Mouse (Mus musculus) limb, embryonic 10.5 days (tissue): ENCODE measurements at regions not wholly inside any gene's neighbourhood (a gene's known extent, or its start where the extent isn't known, plus 50 kb on each side); places are given as distances from the start of the nearest gene placed in this dataset.
A peak's percentile ranks its signal among the peaks of the same experiment; 100 is the strongest.
"Not testable (repeated sequence)": the region's sequence is repeated elsewhere in the genome, so short reads cannot be mapped to it uniquely, and the experiment has no call there.

ENCODE experiments used
- DNase-seq: peaks from one replicate; pipeline ENCODE4 v3.0.0-alpha.2; 2017; ENCODE audit warnings: low spot score
- H3K27ac ChIP-seq: fragments of 300-500 bp; sonication (generic); 2 replicates; pipeline ENCODE4 v1.5.1; 2016; ENCODE audit warnings: mild to moderate bottlenecking
- H3K27me3 ChIP-seq: fragments of 300-500 bp; sonication (generic); 2 replicates; pipeline ENCODE4 v1.6.1; 2016; ENCODE audit warnings: low read depth, mild to moderate bottlenecking; ENCODE audit not compliant: poor library complexity, severe bottlenecking
- H3K36me3 ChIP-seq: fragments of 300-500 bp; sonication (generic); 2 replicates; pipeline ENCODE4 v1.6.1; 2016; ENCODE audit warnings: mild to moderate bottlenecking, moderate library complexity
- H3K4me1 ChIP-seq: fragments of 300-500 bp; sonication (generic); 2 replicates; pipeline ENCODE4 v1.6.1; 2016
- H3K4me3 ChIP-seq: fragments of 300-500 bp; sonication (generic); 2 replicates; pipeline ENCODE4 v1.5.1; 2016; ENCODE audit warnings: mild to moderate bottlenecking, moderate library complexity
- H3K9me3 ChIP-seq: fragments of 300-500 bp; sonication (generic); replicated peaks from 2 replicates; pipeline ENCODE4 v1.6.1; 2016; ENCODE audit warnings: mild to moderate bottlenecking
- WGBS: fragments of 180-500 bp; shearing (Covaris S2); methylation state at CpG from one replicate; pipeline ENCODE4 v1.1.7; 2016; 5-methylcytosine and 5-hydroxymethylcytosine counted together

GRCm38 (mm10) chr12:113418731-113419402, 70.4 kb upstream of the Adam6b start:
- DNase-seq: peak; percentile 21
- Histone ChIP-seq H3K9me3 (no peaks in the 10 kb centered on the region), H3K27me3 (no peaks in the 10 kb centered on the region), H3K4me3 (no peak overlapping the region), H3K27ac (no peak overlapping the region), H3K4me1 (no peaks in the 10 kb centered on the region), H3K36me3 (no peaks in the 10 kb centered on the region)
- 90% methylated on average over 5 of the region's 5 CpGs for WGBS

DNA sequence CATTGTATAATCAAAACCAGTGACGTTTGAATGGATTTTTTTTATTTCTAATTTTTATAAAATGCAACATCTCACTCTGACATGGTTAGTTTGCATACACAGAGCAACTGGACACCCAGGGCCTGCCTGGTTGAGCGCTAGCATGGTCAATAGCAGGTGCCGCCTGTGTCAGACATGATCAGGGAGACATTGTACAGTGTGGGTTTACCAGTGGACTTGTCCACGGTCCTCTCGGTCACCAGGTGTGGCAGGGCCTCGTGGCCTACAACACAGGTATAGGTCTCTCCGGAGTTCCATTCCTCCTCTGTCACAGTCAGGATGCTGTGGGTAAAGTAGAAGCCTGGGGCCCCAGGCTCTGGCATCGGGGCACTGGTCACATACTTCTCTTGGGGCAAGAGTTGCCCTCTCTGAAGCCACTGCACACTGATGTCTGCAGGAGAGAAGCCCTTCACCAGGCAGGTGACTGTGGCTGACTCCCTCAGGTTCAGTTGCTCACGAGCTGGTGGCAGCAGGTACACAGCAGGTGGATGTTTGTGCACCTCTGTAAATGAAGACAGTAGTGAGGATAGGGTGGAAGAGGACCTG, 68.5 kb upstream of the Adam6b start:
- no peaks in the 10 kb centered on the region for H3K9me3 ChIP-seq
- no peak overlapping the region for H3K27ac ChIP-seq
- no peak overlapping the region for H3K4me3 ChIP-seq

GRCm38 (mm10) chr12:113421716-113422595, 67.4 kb upstream of the Adam6b start:
- Histone ChIP-seq H3K4me1 (no peaks in the 10 kb centered on the region), H3K27ac (no peak overlapping the region), H3K27me3 (no peaks in the 10 kb centered on the region), H3K9me3 (no peaks in the 10 kb centered on the region), H3K36me3 (no peaks in the 10 kb centered on the region), H3K4me3 (no peak overlapping the region)
- no peak for DNase-seq
- 85% methylated on average over 16 of the region's 16 CpGs for WGBS

More for the DNA sequence above, 68.5 kb upstream of the Adam6b start:
- 87% methylated on average over 9 of the region's 9 CpGs for WGBS
- no peak for DNase-seq
- no peaks in the 10 kb centered on the region for H3K4me1 ChIP-seq
- H3K27me3 ChIP-seq: no peaks in the 10 kb centered on the region
- no peaks in the 10 kb centered on the region for H3K36me3 ChIP-seq

GRCm38 (mm10) chr12:113422736-113423254, 66.5 kb upstream of the Adam6b start:
- H3K36me3 ChIP-seq: no peaks in the 10 kb centered on the region
- no peaks in the 10 kb centered on the region for H3K27me3 ChIP-seq
- no peaks in the 10 kb centered on the region for H3K4me1 ChIP-seq
- no peaks in the 10 kb centered on the region for H3K9me3 ChIP-seq
- WGBS: 78% methylated on average over 5 of the region's 5 CpGs
- no peak for DNase-seq
- H3K4me3 ChIP-seq: no peak overlapping the region
- no peak overlapping the region for H3K27ac ChIP-seq

- Histone ChIP-seq H3K9me3 (no peaks in the 10 kb centered on the region), H3K4me1 (no peaks in the 10 kb centered on the region), H3K27ac (no peak overlapping the region), H3K27me3 (no peaks in the 10 kb centered on the region), H3K36me3 (no peaks in the 10 kb centered on the region), H3K4me3 (no peak overlapping the region)
- DNase-seq: no peak
- 92% methylated on average over 6 of the region's 6 CpGs for WGBS
Measured at GRCm38 (mm10) chr12:113423736-113424597, 65.3 kb upstream of the Adam6b start.

GRCm38 (mm10) chr12:113424598-113425208, 64.6 kb upstream of the Adam6b start:
- not testable (repeated sequence) for H3K36me3 ChIP-seq, H3K9me3 ChIP-seq, H3K27ac ChIP-seq, H3K27me3 ChIP-seq, H3K4me3 ChIP-seq, H3K4me1 ChIP-seq, DNase-seq

DNA sequence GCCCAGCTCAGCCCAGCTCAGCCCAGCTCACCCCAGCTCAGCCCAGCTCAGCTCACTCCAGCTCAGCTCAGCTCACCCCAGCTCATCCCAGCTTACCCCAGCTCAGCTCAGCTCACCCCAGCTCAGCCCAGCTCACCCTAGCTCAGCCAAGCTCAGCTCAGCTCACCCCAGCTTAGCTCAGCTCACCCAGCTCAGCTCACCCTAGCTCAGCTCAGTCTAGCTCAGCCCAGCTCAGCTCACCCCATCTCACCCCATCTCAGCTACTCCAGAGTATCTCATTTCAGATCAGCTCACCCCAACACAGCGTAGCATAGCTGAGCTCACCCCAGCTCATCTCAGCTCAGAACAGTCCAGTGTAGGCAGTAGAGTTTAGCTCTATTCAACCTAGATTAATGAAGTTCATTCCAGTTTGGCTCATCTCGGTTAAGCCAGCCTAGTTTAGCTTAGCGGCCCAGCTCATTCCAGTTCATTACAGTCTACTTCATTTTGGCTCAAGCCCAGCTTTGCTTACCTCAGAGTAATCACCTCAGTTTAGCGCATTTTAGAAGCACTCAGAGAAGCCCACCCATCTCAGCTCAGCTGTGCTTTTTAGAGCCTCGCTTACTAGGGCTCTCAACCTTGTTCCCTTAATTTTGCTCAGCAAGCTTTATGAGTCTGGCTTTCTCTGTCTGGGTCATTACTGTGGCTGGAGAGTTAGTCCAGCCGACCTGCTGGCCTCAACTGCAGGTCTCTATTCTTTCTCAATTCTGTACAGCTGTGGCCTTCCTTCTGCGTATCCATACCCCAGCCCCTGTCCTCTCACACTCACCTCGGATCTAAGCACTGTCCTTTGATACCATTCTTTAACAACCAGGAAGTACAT, 63.9 kb upstream of the Adam6b start:
- Histone ChIP-seq H3K36me3 (no peaks in the 10 kb centered on the region), H3K4me1 (no peaks in the 10 kb centered on the region), H3K4me3 (no peak overlapping the region), H3K9me3 (no peaks in the 10 kb centered on the region), H3K27me3 (no peaks in the 10 kb centered on the region), H3K27ac (no peak overlapping the region)
- DNase-seq: no peak
- WGBS: 79% methylated on average over 8 of the region's 8 CpGs

DNA sequence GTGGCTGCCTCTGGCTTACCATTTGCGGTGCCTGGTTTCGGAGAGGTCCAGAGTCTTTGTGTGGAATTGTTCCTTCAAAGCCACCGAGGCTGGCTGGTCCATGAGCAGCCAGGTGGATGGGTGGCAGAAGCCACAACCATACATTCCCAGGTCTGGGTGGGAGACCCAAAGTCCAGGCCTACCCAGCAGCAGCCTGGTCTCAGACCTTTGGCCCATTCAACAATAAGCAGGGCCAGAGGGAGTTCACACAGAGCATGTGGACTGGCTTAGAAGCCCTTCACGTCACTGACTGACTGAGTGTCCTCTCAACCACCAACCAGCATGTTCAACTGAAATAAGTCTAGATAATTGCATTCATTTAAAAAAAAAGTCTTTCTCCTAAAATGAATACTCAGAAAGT, 62.7 kb upstream of the Adam6b start:
- no peaks in the 10 kb centered on the region for H3K27me3 ChIP-seq
- 87% methylated on average over 4 of the region's 4 CpGs for WGBS
- H3K27ac ChIP-seq: no peak overlapping the region
- no peaks in the 10 kb centered on the region for H3K36me3 ChIP-seq
- no peaks in the 10 kb centered on the region for H3K9me3 ChIP-seq
- H3K4me3 ChIP-seq: no peak overlapping the region
- DNase-seq: no peak
- no peaks in the 10 kb centered on the region for H3K4me1 ChIP-seq

- no peak overlapping the region for H3K27ac ChIP-seq
- 89% methylated on average over 4 of the region's 4 CpGs for WGBS
Measured at GRCm38 (mm10) chr12:113427339-113427738, 62.0 kb upstream of the Adam6b start.

GRCm38 (mm10) chr12:113428461-113428860, 60.9 kb upstream of the Adam6b start:
- H3K4me3 ChIP-seq: no peak overlapping the region
- H3K36me3 ChIP-seq: no peaks in the 10 kb centered on the region
- H3K27me3 ChIP-seq: no peaks in the 10 kb centered on the region
- 84% methylated on average over 3 of the region's 3 CpGs for WGBS
- no peaks in the 10 kb centered on the region for H3K4me1 ChIP-seq
- no peak overlapping the region for H3K27ac ChIP-seq
- H3K9me3 ChIP-seq: no peaks in the 10 kb centered on the region
- DNase-seq: no peak

More at GRCm38 (mm10) chr12:113427339-113427738, 62.0 kb upstream of the Adam6b start:
- H3K9me3 ChIP-seq: no peaks in the 10 kb centered on the region
- DNase-seq: no peak
- H3K4me3 ChIP-seq: no peak overlapping the region
- no peaks in the 10 kb centered on the region for H3K4me1 ChIP-seq
- no peaks in the 10 kb centered on the region for H3K27me3 ChIP-seq
- no peaks in the 10 kb centered on the region for H3K36me3 ChIP-seq

- Histone ChIP-seq H3K27ac (no peak overlapping the region), H3K36me3 (no peaks in the 10 kb centered on the region), H3K4me1 (no peaks in the 10 kb centered on the region), H3K27me3 (no peaks in the 10 kb centered on the region), H3K9me3 (no peaks in the 10 kb centered on the region), H3K4me3 (no peak overlapping the region)
- 81% methylated on average over 2 of the region's 2 CpGs for WGBS
- DNase-seq: no peak
Measured at GRCm38 (mm10) chr12:113428901-113429300, 60.4 kb upstream of the Adam6b start.
